Mouse (Mus musculus) intestine, postnatal 0 days (tissue): ENCODE measurements around the gene Cltc. TPM values are rescaled to one million over a fixed set of nuclear protein-coding genes. Genes with fewer than 3 reads are reported as not detected.

Experiments used
- ATAC-seq: fragments of 200-750 bp; cut with Nextera tagmentation; 2 replicates; pipeline ENCODE4 v1.8.0; 2017; ENCODE audit warnings: mild to moderate bottlenecking, moderate TSS enrichment, moderate library complexity
- H3K27ac ChIP-seq: fragments of 300-500 bp; sonication (generic); 2 replicates; pipeline ENCODE4 v1.5.1; 2014; ENCODE audit warnings: mild to moderate bottlenecking, low read depth, low read length, moderate library complexity
- H3K27me3 ChIP-seq: fragments of 300-500 bp; sonication (generic); replicated peaks from 2 replicates; pipeline ENCODE4 v1.6.1; 2014; ENCODE audit warnings: low read length, mixed read lengths; ENCODE audit not compliant: control insufficient read depth, insufficient read depth
- H3K36me3 ChIP-seq: fragments of 300-500 bp; sonication (generic); 2 replicates; pipeline ENCODE4 v1.6.1; 2014; ENCODE audit warnings: mild to moderate bottlenecking, moderate library complexity; ENCODE audit not compliant: control insufficient read depth, insufficient read depth
- H3K4me1 ChIP-seq: fragments of 300-500 bp; sonication (generic); replicated peaks from 2 replicates; pipeline ENCODE4 v1.6.1; 2014; ENCODE audit warnings: antibody characterized with exemption, low read length, mixed read lengths; ENCODE audit not compliant: control insufficient read depth, insufficient read depth
- H3K4me2 ChIP-seq: fragments of 300-500 bp; sonication (generic); replicated peaks from 2 replicates; pipeline ENCODE4 v1.6.1; 2014; ENCODE audit warnings: low read depth, mild to moderate bottlenecking, moderate library complexity
- H3K4me3 ChIP-seq: fragments of 300-500 bp; sonication (generic); 2 replicates; pipeline ENCODE4 v1.5.1; 2014; ENCODE audit warnings: low read depth, low read length
- H3K9ac ChIP-seq: fragments of 300-500 bp; sonication (generic); 2 replicates; pipeline ENCODE4 v1.6.1; 2014; ENCODE audit warnings: mild to moderate bottlenecking, low read depth, low read length
- H3K9me3 ChIP-seq: fragments of 300-500 bp; sonication (generic); 2 replicates; pipeline ENCODE4 v1.6.1; 2016; ENCODE audit warnings: mixed run types; ENCODE audit not compliant: control insufficient read depth
- CTCF ChIP-seq: sonication (generic); IDR thresholded peaks from 2 replicates; pipeline ENCODE4 v1.5.1; 2016; ENCODE audit warnings: low read depth, mild to moderate bottlenecking, control low read depth, antibody characterized with exemption, moderate library complexity
- WGBS: fragments of 180-500 bp; shearing (Covaris S2); extraction: QIAGEN DNeasy Blood & Tissue Kit; methylation state at CpG from one replicate; pipeline ENCODE4 v1.1.7; 2014; 5-methylcytosine and 5-hydroxymethylcytosine counted together
- polyA plus RNA-seq: library from polyadenylated mRNA; unstranded; fragments of >200 nt; fragmentation: Nextera tagmentation; extraction: Ambion mirVana; gene quantifications from 2 replicates; pipeline ENCODE4 v1.2.1, GENCODE M21; 2015

Cltc gene
- polyA plus RNA-seq, 1 experiment from 2014 or later = 87.3 TPM

DNA sequence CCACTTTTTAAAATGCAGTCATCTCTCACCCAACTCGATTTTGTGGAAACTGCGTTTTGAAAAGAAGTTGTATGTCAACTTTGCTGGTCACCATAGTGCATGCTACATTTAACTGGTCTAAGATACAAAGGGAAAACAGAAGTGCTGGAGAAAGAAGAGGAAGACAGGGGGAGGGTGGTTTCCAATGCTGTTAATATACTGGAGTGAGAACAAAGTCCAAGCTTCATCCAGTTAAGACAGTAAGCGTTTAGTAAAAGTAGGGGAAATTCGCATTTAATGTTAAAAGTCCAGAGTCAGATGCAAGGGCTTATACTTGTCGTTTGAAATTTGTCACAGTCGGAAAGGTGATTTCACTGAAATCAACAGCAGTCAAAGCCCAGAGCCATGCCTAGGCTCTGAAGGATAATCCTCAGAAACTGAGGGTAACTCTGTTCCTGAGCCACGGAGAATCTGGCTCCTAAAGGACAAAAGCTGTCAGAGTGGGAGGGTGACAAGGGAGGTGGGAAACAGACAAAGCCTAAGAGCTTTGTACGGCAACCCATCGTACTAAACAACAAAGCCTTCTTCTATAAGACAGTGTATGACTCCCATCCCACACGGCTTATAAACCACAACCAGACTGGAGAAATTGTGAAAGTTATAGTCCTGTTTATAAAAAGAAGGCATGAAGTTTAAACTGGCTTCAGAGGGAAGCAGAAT is 23.0 kb downstream of the Cltc start:
- Histone ChIP-seq H3K9ac (no peak overlapping the region), H3K4me1 (no peaks in the 10 kb centered on the region), H3K36me3 (peaks cover 35% of the 10 kb centered on the region), H3K27ac (peak overlapping the region; percentile 24), H3K4me3 (no peak overlapping the region), H3K9me3 (no peaks in the 10 kb centered on the region), H3K4me2 (peak overlapping the region; percentile 11; the same call in 1 of the 2 replicates), H3K27me3 (no peaks in the 10 kb centered on the region)
- WGBS = 55% methylated on average over 10 of the region's 10 CpGs
- TF ChIP-seq CTCF = no peak
- ATAC-seq = no peak

DNA sequence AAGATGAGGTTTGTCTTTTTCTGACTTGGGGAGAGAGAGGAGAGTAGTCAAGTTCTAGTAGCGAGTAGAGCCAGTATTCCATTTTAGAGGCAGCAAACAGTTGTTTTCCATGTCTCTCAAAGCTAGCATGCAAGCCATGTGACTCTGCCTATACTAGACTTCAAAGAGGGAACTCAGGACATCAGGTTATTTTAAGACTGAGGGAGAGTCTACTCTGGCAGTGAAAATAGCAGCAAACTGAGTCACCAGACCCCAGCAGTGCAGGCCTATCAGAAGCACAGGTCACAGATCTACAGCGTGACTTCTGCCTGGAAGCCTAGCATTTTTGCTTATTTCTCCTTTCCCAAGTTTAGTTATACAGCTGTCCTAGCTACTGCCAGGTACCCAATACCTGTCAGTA is 25.9 kb downstream of the Cltc start:
- peaks cover 54% of the 10 kb centered on the region for H3K36me3 ChIP-seq
- H3K4me1 ChIP-seq = no peaks in the 10 kb centered on the region
- ATAC-seq = no peak

DNA sequence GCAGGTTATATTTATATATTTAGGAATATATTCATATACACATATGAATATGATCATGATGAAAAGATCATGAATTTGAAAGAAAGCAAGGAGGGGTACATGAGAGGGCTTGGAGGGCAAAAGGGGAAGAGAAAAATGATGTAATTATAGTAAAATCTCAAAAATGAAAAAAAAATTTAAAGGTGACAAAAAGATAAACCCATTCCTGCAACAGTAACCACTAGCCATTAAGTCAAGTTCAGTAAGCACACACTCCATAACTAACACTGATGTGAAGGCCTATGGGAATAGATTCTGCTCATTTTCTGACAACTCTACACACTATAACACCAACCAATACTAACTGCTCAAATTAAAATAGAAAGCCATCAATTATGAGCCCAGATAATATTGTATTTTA is 31.8 kb downstream of the Cltc start:
- H3K4me1 ChIP-seq = no peaks in the 10 kb centered on the region
- no peak for TF ChIP-seq CTCF
- H3K4me2 ChIP-seq = no peak overlapping the region
- H3K9ac ChIP-seq = no peak overlapping the region
- peaks cover 60% of the 10 kb centered on the region for H3K36me3 ChIP-seq
- ATAC-seq = no peak
- H3K9me3 ChIP-seq = no peaks in the 10 kb centered on the region
- H3K27ac ChIP-seq = no peak overlapping the region
- H3K27me3 ChIP-seq = no peaks in the 10 kb centered on the region
- H3K4me3 ChIP-seq = no peak overlapping the region

More for the DNA sequence above, 25.9 kb downstream of the Cltc start:
- H3K4me3 ChIP-seq = no peak overlapping the region
- H3K27me3 ChIP-seq = no peaks in the 10 kb centered on the region
- no peak for TF ChIP-seq CTCF
- H3K4me2 ChIP-seq = no peak overlapping the region
- H3K9me3 ChIP-seq = no peaks in the 10 kb centered on the region
- 79% methylated on average over 2 of the region's 2 CpGs for WGBS
- no peak overlapping the region for H3K27ac ChIP-seq
- H3K9ac ChIP-seq = no peak overlapping the region

DNA sequence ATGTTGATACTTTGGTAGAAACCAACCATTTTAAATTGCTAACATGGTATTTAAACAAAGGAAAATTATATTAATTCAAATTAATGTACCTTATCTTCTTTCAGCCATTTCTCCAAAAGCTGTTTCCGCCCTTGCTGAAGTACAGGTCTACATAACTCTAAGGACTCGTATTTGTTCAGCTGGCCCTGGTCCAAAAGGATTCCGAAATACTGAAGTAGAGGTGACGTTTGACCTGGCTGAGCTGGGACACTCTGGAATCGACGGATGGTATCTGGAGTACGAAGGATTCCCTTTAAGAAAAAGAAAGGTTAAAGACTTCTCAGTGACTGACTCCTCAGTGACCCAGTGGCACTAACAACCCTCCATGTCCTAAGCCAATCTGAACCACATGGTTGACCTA is 32.4 kb downstream of the Cltc start:
- Histone ChIP-seq H3K36me3 (peaks cover 65% of the 10 kb centered on the region), H3K4me3 (no peak overlapping the region), H3K9me3 (no peaks in the 10 kb centered on the region), H3K9ac (no peak overlapping the region), H3K4me2 (no peak overlapping the region), H3K4me1 (no peaks in the 10 kb centered on the region), H3K27me3 (no peaks in the 10 kb centered on the region), H3K27ac (no peak overlapping the region)
- no peak for ATAC-seq
- no peak for TF ChIP-seq CTCF
- 84% methylated on average over 7 of the region's 7 CpGs for WGBS

DNA sequence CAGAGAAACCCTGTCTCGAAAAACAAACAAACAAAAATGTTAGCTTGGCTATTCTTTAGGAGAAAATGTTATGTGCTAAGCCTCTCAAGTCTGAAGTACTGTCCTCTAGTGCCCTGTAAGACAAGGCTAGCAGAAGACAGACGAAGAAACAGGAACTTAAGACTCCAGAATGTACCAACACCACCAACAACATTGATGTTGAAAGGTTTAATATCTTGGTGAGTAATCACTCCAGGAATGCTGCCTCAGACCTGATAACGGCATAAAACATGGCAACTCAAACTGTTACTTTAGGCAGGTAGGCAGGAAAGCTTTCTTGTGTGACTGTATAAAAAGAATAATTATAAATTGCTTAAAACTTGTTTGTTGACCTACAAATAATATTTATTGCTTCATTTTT is 33.4 kb downstream of the Cltc start:
- no peaks in the 10 kb centered on the region for H3K4me1 ChIP-seq
- WGBS = 78% methylated on average over 3 of the region's 3 CpGs
- peaks cover 68% of the 10 kb centered on the region for H3K36me3 ChIP-seq

DNA sequence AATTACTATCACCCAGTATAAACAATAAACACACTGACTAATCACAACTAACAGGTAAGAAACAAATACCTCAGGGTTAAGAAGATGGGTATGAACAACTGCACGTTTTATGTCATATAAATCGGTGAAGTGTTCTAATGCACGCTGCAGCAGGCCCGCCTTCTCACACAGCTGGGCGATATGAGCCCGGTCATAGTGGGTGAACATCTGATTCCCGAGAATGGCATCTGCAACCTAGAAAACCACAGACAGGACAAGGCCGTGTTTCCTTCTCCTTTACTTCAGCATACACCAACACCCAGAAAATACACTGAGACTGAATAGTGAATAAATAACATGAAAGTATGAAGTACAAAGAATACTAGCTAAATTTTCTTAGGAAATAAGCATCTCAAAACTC is 38.0 kb downstream of the Cltc start:
- H3K4me2 ChIP-seq = no peak overlapping the region
- no peaks in the 10 kb centered on the region for H3K27me3 ChIP-seq
- H3K9me3 ChIP-seq = no peaks in the 10 kb centered on the region
- no peak overlapping the region for H3K27ac ChIP-seq
- H3K4me1 ChIP-seq = no peaks in the 10 kb centered on the region
- no peak for ATAC-seq
- 90% methylated on average over 8 of the region's 8 CpGs for WGBS
- no peak overlapping the region for H3K4me3 ChIP-seq
- no peak for TF ChIP-seq CTCF
- no peak overlapping the region for H3K9ac ChIP-seq
- peaks cover 70% of the 10 kb centered on the region for H3K36me3 ChIP-seq

More for the DNA sequence above, 33.4 kb downstream of the Cltc start:
- H3K9me3 ChIP-seq = no peaks in the 10 kb centered on the region
- H3K4me3 ChIP-seq = no peak overlapping the region
- no peak for TF ChIP-seq CTCF
- no peak for ATAC-seq
- no peak overlapping the region for H3K27ac ChIP-seq
- H3K27me3 ChIP-seq = no peaks in the 10 kb centered on the region
- H3K4me2 ChIP-seq = no peak overlapping the region
- H3K9ac ChIP-seq = no peak overlapping the region
